Mouse (Mus musculus) limb, embryonic 15.5 days (tissue): ENCODE results near the gene Rora. TPM values are rescaled to one million over a fixed set of nuclear protein-coding genes. Genes with fewer than 3 reads are reported as not detected.

Experiments used
- ATAC-seq: fragments of 200-750 bp; cut with Nextera tagmentation; 2 replicates; pipeline ENCODE4 v1.8.0; 2017; ENCODE audit warnings: low read depth, moderate TSS enrichment; ENCODE audit not compliant: insufficient number of reproducible peaks, low FRiP score, low TSS enrichment
- H3K27ac ChIP-seq: fragments of 300-500 bp; sonication (generic); 2 replicates; pipeline ENCODE4 v1.5.1; 2015; ENCODE audit warnings: moderate library complexity, mild to moderate bottlenecking, inconsistent platforms
- H3K27me3 ChIP-seq: fragments of 300-500 bp; sonication (generic); 2 replicates; pipeline ENCODE4 v1.6.1; 2015; ENCODE audit warnings: inconsistent platforms
- H3K36me3 ChIP-seq: fragments of 300-500 bp; sonication (generic); 2 replicates; pipeline ENCODE4 v1.6.1; 2015; ENCODE audit warnings: inconsistent platforms
- H3K4me1 ChIP-seq: fragments of 300-500 bp; sonication (generic); 2 replicates; pipeline ENCODE4 v1.6.1; 2015; ENCODE audit warnings: inconsistent platforms
- H3K4me2 ChIP-seq: fragments of 300-500 bp; sonication (generic); 2 replicates; pipeline ENCODE4 v1.6.1; 2015; ENCODE audit warnings: mild to moderate bottlenecking, inconsistent platforms
- H3K4me3 ChIP-seq: fragments of 300-500 bp; sonication (generic); 2 replicates; pipeline ENCODE4 v1.5.1; 2015; ENCODE audit warnings: mild to moderate bottlenecking, inconsistent platforms
- H3K9ac ChIP-seq: fragments of 300-500 bp; sonication (generic); 2 replicates; pipeline ENCODE4 v1.6.1; 2015; ENCODE audit warnings: inconsistent platforms
- H3K9me3 ChIP-seq: fragments of 300-500 bp; sonication (generic); 2 replicates; pipeline ENCODE4 v1.6.1; 2016; ENCODE audit warnings: inconsistent platforms
- WGBS: fragments of 180-500 bp; shearing (Covaris S2); methylation state at CpG from one replicate; pipeline ENCODE4 v1.1.7; 2015; 5-methylcytosine and 5-hydroxymethylcytosine counted together
- polyA plus RNA-seq: library from polyadenylated mRNA; unstranded; fragments of >200 nt; fragmentation: Nextera tagmentation; extraction: Ambion mirVana; gene quantifications from 2 replicates; pipeline ENCODE4 v1.2.1, GENCODE M21; 2015

Rora gene
- 25.4 and 29.3 TPM in 2 replicates for polyA plus RNA-seq

GRCm38 (mm10) chr9:68653211-68654038, at the start of gene Rora:
Rora (plus strand) TSS chr9:68653786.
- WGBS: under 1% methylated on average over 57 of the region's 72 CpGs

GRCm38 (mm10) chr9:68614006-68614405, 39.6 kb upstream of the Rora start:
- Histone ChIP-seq H3K27me3 (no peaks in the 10 kb centered on the region), H3K27ac (no peak overlapping the region), H3K4me3 (no peak overlapping the region), H3K9ac (no peak overlapping the region), H3K9me3 (no peaks in the 10 kb centered on the region), H3K36me3 (no peaks in the 10 kb centered on the region), H3K4me1 (no peaks in the 10 kb centered on the region), H3K4me2 (no peak overlapping the region)
- ATAC-seq: no peak
- WGBS: 80% methylated on average over 9 of the region's 9 CpGs

More at GRCm38 (mm10) chr9:68653211-68654038, at the start of gene Rora:
- H3K36me3 ChIP-seq: no peaks in the 10 kb centered on the region
- no peaks in the 10 kb centered on the region for H3K27me3 ChIP-seq
- H3K4me2 ChIP-seq: peak within 1 kb of the TSS; percentile 91
- peak within 1 kb of the TSS; percentile 71 for H3K9ac ChIP-seq
- peak; percentile 67 for ATAC-seq
- no peaks in the 10 kb centered on the region for H3K9me3 ChIP-seq
- H3K4me1 ChIP-seq: peaks cover 23% of the 10 kb centered on the region
- peak within 1 kb of the TSS; percentile 88 for H3K4me3 ChIP-seq
- peak within 1 kb of the TSS; percentile 92 for H3K27ac ChIP-seq

GRCm38 (mm10) chr9:68617116-68617515, 36.5 kb upstream of the Rora start:
- no peak overlapping the region for H3K9ac ChIP-seq
- H3K4me2 ChIP-seq: no peak overlapping the region
- 42% methylated on average over 4 of the region's 4 CpGs for WGBS
- no peak overlapping the region for H3K27ac ChIP-seq
- no peaks in the 10 kb centered on the region for H3K4me1 ChIP-seq
- no peaks in the 10 kb centered on the region for H3K9me3 ChIP-seq
- H3K27me3 ChIP-seq: no peaks in the 10 kb centered on the region
- no peak overlapping the region for H3K4me3 ChIP-seq
- no peaks in the 10 kb centered on the region for H3K36me3 ChIP-seq
- no peak for ATAC-seq

DNA sequence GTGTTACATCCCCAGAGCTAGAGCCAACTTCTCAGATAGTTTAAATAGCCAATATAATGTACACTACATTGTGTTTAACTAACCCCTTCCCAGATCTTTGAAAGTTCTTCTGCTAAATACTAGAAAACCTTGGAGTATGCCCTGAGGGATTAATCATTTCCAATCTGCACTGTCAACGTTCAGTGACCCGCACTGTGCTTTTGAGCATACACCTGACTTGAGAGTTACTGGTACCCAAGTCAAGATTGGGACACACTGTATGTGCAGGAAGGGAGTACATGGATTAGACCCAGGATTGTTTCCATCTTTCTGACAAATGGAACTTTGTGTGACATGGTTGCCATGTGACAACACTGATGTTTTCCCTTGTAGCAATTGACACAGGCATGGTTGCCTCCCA, 33.5 kb upstream of the Rora start:
- Histone ChIP-seq H3K4me3 (no peak overlapping the region), H3K4me1 (no peaks in the 10 kb centered on the region), H3K27me3 (no peaks in the 10 kb centered on the region), H3K9me3 (no peaks in the 10 kb centered on the region), H3K36me3 (no peaks in the 10 kb centered on the region), H3K4me2 (no peak overlapping the region), H3K27ac (no peak overlapping the region), H3K9ac (no peak overlapping the region)
- ATAC-seq: no peak
- WGBS: 80% methylated on average over 2 of the region's 2 CpGs

GRCm38 (mm10) chr9:68620441-68620840, 33.1 kb upstream of the Rora start:
- 77% methylated on average over 6 of the region's 6 CpGs for WGBS
- H3K9ac ChIP-seq: no peak overlapping the region
- no peak overlapping the region for H3K27ac ChIP-seq
- no peak overlapping the region for H3K4me2 ChIP-seq
- H3K4me3 ChIP-seq: no peak overlapping the region
- H3K36me3 ChIP-seq: no peaks in the 10 kb centered on the region
- H3K4me1 ChIP-seq: no peaks in the 10 kb centered on the region
- no peaks in the 10 kb centered on the region for H3K27me3 ChIP-seq
- no peaks in the 10 kb centered on the region for H3K9me3 ChIP-seq
- ATAC-seq: no peak

DNA sequence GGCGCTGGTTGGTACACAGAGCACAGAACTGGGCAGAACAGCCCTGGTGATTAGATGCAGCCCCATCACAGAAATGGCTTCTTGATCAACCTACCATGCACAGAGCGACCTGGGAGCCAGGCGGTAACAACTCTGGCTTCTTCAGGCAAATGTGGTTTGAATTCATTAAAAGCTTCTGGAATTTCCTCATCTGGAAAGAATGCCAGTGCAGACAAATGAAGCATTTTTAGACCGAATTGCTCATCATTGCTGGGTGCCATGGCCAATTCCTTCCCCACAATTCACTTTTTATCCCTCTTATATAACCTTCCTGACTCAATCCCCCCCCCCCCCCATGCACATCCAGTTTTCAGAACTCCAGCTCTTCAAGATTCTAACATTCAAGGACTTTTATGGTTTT, 28.6 kb upstream of the Rora start:
- H3K9ac ChIP-seq: no peak overlapping the region
- no peaks in the 10 kb centered on the region for H3K27me3 ChIP-seq
- H3K9me3 ChIP-seq: no peaks in the 10 kb centered on the region
- no peak overlapping the region for H3K27ac ChIP-seq
- no peak for ATAC-seq
- WGBS: 54% methylated on average over 4 of the region's 4 CpGs
- H3K4me3 ChIP-seq: no peak overlapping the region
- no peak overlapping the region for H3K4me2 ChIP-seq
- no peaks in the 10 kb centered on the region for H3K36me3 ChIP-seq
- H3K4me1 ChIP-seq: no peaks in the 10 kb centered on the region

GRCm38 (mm10) chr9:68637301-68637700, 16.3 kb upstream of the Rora start:
- 81% methylated on average over 8 of the region's 8 CpGs for WGBS
- Histone ChIP-seq H3K27me3 (no peaks in the 10 kb centered on the region), H3K9ac (no peak overlapping the region), H3K36me3 (no peaks in the 10 kb centered on the region), H3K4me2 (no peak overlapping the region), H3K4me3 (no peak overlapping the region), H3K4me1 (no peaks in the 10 kb centered on the region), H3K9me3 (no peaks in the 10 kb centered on the region), H3K27ac (no peak overlapping the region)
- ATAC-seq: no peak

- H3K9me3 ChIP-seq: no peaks in the 10 kb centered on the region
- no peak overlapping the region for H3K4me3 ChIP-seq
- H3K27me3 ChIP-seq: no peaks in the 10 kb centered on the region
- H3K27ac ChIP-seq: no peak overlapping the region
- WGBS: 82% methylated on average over 3 of the region's 3 CpGs
- H3K9ac ChIP-seq: no peak overlapping the region
- ATAC-seq: no peak
- H3K4me1 ChIP-seq: no peaks in the 10 kb centered on the region
- H3K36me3 ChIP-seq: no peaks in the 10 kb centered on the region
- H3K4me2 ChIP-seq: no peak overlapping the region
Observed at GRCm38 (mm10) chr9:68641123-68641522, 12.5 kb upstream of the Rora start.

DNA sequence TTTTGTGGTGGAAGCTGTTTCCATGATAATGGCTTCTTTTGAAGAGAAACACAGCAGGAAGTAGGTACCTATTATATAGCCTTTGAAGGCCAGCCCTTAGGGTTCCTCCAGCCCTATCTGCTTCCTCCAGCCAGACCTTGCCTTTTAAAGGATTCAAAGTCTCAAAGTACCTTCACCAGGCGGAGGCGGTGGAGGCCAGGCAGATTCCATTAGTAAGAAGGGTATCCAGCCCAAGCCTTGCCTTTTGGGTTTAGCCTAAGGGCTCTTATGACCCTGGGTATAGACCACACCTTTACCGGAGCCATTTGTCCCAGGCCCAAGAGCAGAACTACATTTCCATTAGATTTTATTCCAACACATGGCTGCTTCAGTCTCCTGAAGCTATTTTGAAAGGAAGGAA, 5.5 kb upstream of the Rora start:
- Histone ChIP-seq H3K9ac (no peak overlapping the region), H3K4me1 (peaks cover 1% of the 10 kb centered on the region; the same call in 1 of the 2 replicates), H3K4me2 (no peak overlapping the region), H3K27ac (no peak overlapping the region), H3K36me3 (no peaks in the 10 kb centered on the region), H3K27me3 (no peaks in the 10 kb centered on the region), H3K4me3 (no peak overlapping the region), H3K9me3 (no peaks in the 10 kb centered on the region)
- 89% methylated on average over 3 of the region's 3 CpGs for WGBS
- no peak for ATAC-seq

DNA sequence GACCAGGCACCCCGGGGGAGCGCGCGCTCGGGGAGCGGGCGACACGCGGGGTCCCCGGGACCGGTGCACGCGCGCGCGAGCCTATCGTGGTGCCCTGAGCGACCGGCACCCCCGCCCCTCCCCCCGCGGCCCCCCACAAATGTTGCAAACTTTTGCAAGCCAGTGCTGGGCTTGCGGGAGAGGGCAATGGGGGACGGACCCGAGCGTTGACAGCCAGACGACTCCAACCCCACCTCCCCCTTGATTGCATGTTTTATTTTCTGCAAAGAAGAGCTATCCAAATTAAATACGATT, 400 bp downstream of the Rora start:
- ATAC-seq: no peak
- peak overlapping the region; percentile 88 for H3K4me3 ChIP-seq
- no peaks in the 10 kb centered on the region for H3K27me3 ChIP-seq
- WGBS: 0% methylated on average over 23 of the region's 28 CpGs
- no peaks in the 10 kb centered on the region for H3K36me3 ChIP-seq
- peak overlapping the region; percentile 92 for H3K27ac ChIP-seq
- peaks cover 23% of the 10 kb centered on the region for H3K4me1 ChIP-seq
- peak overlapping the region; percentile 91 for H3K4me2 ChIP-seq
- H3K9ac ChIP-seq: peak overlapping the region; percentile 71
- H3K9me3 ChIP-seq: no peaks in the 10 kb centered on the region

GRCm38 (mm10) chr9:68654333-68655017, 889 bp downstream of the Rora start:
- WGBS: under 1% methylated on average over 43 of the region's 43 CpGs
- no peaks in the 10 kb centered on the region for H3K9me3 ChIP-seq
- no peaks in the 10 kb centered on the region for H3K36me3 ChIP-seq
- peak overlapping the region; percentile 92; the same call in 1 of the 2 replicates for H3K27ac ChIP-seq
- peak overlapping the region; percentile 91 for H3K4me2 ChIP-seq
- H3K4me1 ChIP-seq: peaks cover 23% of the 10 kb centered on the region
- ATAC-seq: no peak
- H3K9ac ChIP-seq: peak overlapping the region; percentile 71
- H3K4me3 ChIP-seq: peak overlapping the region; percentile 88
- H3K27me3 ChIP-seq: no peaks in the 10 kb centered on the region
